Mouse (Mus musculus) hematopoietic stem cell, adult 5-6 weeks (primary cell): ENCODE data around the gene Cul4a. TPM values are rescaled to one million over a fixed set of nuclear protein-coding genes. Genes with fewer than 3 reads are reported as not detected.

Experiments used
- ATAC-seq, 2 experiments: fragments of 125-278 bp in 1 of 2; replicated peaks in 1 of 2; 2 replicates each; pipeline ENCODE4 v1.8.0; 2016 to 2017; ENCODE audit warnings: inconsistent platforms in 2 of 2, mild to moderate bottlenecking in 2 of 2, moderate number of reproducible peaks in 2 of 2, low read depth in 1 of 2, moderate TSS enrichment in 1 of 2; ENCODE audit not compliant: low FRiP score in 2 of 2, poor library complexity in 2 of 2, severe bottlenecking in 2 of 2, insufficient read depth in 1 of 2, low TSS enrichment in 1 of 2
- total RNA-seq: library from RNA; stranded (forward); fragments of 172-1452, 232-1000 nt; gene quantifications from 2 replicates; pipeline ENCODE4 v1.2.3, GENCODE M21; 2017

Cul4a gene
- total RNA-seq, 1 experiment from 2014 or later: 127 TPM

- ATAC-seq: no peak
Measured at GRCm38 (mm10) chr8:13163563-13163962, 58.1 kb downstream of the Cul4a start.

- no peak for ATAC-seq
Measured at GRCm38 (mm10) chr8:13164361-13164760, 58.9 kb downstream of the Cul4a start.

GRCm38 (mm10) chr8:13170510-13170909, 65.1 kb downstream of the Cul4a start:
- no peak for ATAC-seq

GRCm38 (mm10) chr8:13174305-13174704, 68.9 kb downstream of the Cul4a start:
- ATAC-seq: no peak

GRCm38 (mm10) chr8:13174811-13175210, 69.4 kb downstream of the Cul4a start:
- ATAC-seq: no peak

- no peak for ATAC-seq
Measured at GRCm38 (mm10) chr8:13175650-13176049, 70.2 kb downstream of the Cul4a start.

- ATAC-seq: no peak
Measured at GRCm38 (mm10) chr8:13177173-13177852, 71.9 kb downstream of the Cul4a start.

GRCm38 (mm10) chr8:13178137-13178536, 72.7 kb downstream of the Cul4a start:
- ATAC-seq: no peak

GRCm38 (mm10) chr8:13179482-13179881, 74.1 kb downstream of the Cul4a start:
- no peak for ATAC-seq

- ATAC-seq: no peak
Measured at GRCm38 (mm10) chr8:13179948-13180347, 74.5 kb downstream of the Cul4a start.

- no peak for ATAC-seq
Measured at GRCm38 (mm10) chr8:13180408-13180807, 75.0 kb downstream of the Cul4a start.

- no peak for ATAC-seq
Measured at GRCm38 (mm10) chr8:13180911-13181690, 75.7 kb downstream of the Cul4a start.

GRCm38 (mm10) chr8:13181691-13181976, 76.2 kb downstream of the Cul4a start:
- no peak for ATAC-seq

GRCm38 (mm10) chr8:13186819-13187218, 81.4 kb downstream of the Cul4a start:
- no peak for ATAC-seq

GRCm38 (mm10) chr8:13187229-13187628, 81.8 kb downstream of the Cul4a start:
- ATAC-seq: no peak

GRCm38 (mm10) chr8:13187638-13188037, 82.2 kb downstream of the Cul4a start:
- ATAC-seq: no peak

- no peak for ATAC-seq
Measured at GRCm38 (mm10) chr8:13188052-13188555, 82.7 kb downstream of the Cul4a start.

GRCm38 (mm10) chr8:13188857-13189256, 83.4 kb downstream of the Cul4a start:
- ATAC-seq: no peak

GRCm38 (mm10) chr8:13190235-13190634, 84.8 kb downstream of the Cul4a start:
- no peak for ATAC-seq
